Mouse (Mus musculus) midbrain, embryonic 13.5 days (tissue): ENCODE results near the gene Ccser1. TPM values are rescaled to one million over a fixed set of nuclear protein-coding genes. Genes with fewer than 3 reads are reported as not detected.

ENCODE experiments used
- ATAC-seq: fragments of 200-750 bp; cut with Nextera tagmentation; 2 replicates; pipeline ENCODE4 v1.8.0; 2017; ENCODE audit warnings: mild to moderate bottlenecking, moderate TSS enrichment, moderate library complexity
- H3K27ac ChIP-seq: fragments of 300-500 bp; sonication (generic); 2 replicates; pipeline ENCODE4 v1.5.1; 2015; ENCODE audit warnings: inconsistent platforms, mild to moderate bottlenecking, moderate library complexity
- H3K27me3 ChIP-seq: fragments of 300-500 bp; sonication (generic); 2 replicates; pipeline ENCODE4 v1.6.1; 2015; ENCODE audit warnings: mild to moderate bottlenecking, inconsistent platforms
- H3K36me3 ChIP-seq: fragments of 300-500 bp; sonication (generic); 2 replicates; pipeline ENCODE4 v1.6.1; 2015; ENCODE audit warnings: mild to moderate bottlenecking, inconsistent platforms
- H3K4me1 ChIP-seq: fragments of 300-500 bp; sonication (generic); replicated peaks from 2 replicates; pipeline ENCODE4 v1.6.1; 2015; ENCODE audit warnings: inconsistent platforms
- H3K4me2 ChIP-seq: fragments of 300-500 bp; sonication (generic); replicated peaks from 2 replicates; pipeline ENCODE4 v1.6.1; 2015; ENCODE audit warnings: moderate library complexity, mild to moderate bottlenecking, inconsistent platforms
- H3K4me3 ChIP-seq: fragments of 300-500 bp; sonication (generic); replicated peaks from 2 replicates; pipeline ENCODE4 v1.5.1; 2015; ENCODE audit warnings: mild to moderate bottlenecking, inconsistent platforms
- H3K9ac ChIP-seq: fragments of 300-500 bp; sonication (generic); replicated peaks from 2 replicates; pipeline ENCODE4 v1.6.1; 2015; ENCODE audit warnings: mild to moderate bottlenecking, inconsistent platforms
- H3K9me3 ChIP-seq: fragments of 300-500 bp; sonication (generic); 2 replicates; pipeline ENCODE4 v1.6.1; 2016; ENCODE audit warnings: mild to moderate bottlenecking, inconsistent platforms
- WGBS: fragments of 180-500 bp; shearing (Covaris S2); methylation state at CpG from one replicate; pipeline ENCODE4 v1.1.7; 2015; 5-methylcytosine and 5-hydroxymethylcytosine counted together
- polyA plus RNA-seq: library from polyadenylated mRNA; unstranded; fragments of >200 nt; fragmentation: Nextera tagmentation; extraction: Ambion mirVana; gene quantifications from 2 replicates; pipeline ENCODE4 v1.2.1, GENCODE M21; 2015

Ccser1 gene
- polyA plus RNA-seq, 1 experiment from 2014 or later = 19.7 TPM

GRCm38 (mm10) chr6:61515310-61515709 lies 335.2 kb downstream of the Ccser1 start:
- no peaks in the 10 kb centered on the region for H3K27me3 ChIP-seq
- no peaks in the 10 kb centered on the region for H3K4me1 ChIP-seq
- H3K9me3 ChIP-seq = no peaks in the 10 kb centered on the region
- H3K36me3 ChIP-seq = no peaks in the 10 kb centered on the region
- ATAC-seq = no peak
- no peak overlapping the region for H3K9ac ChIP-seq
- whole genome bisulfite sequencing = 85% methylated on average over 2 of the region's 2 CpGs
- H3K4me3 ChIP-seq = no peak overlapping the region
- no peak overlapping the region for H3K27ac ChIP-seq
- H3K4me2 ChIP-seq = no peak overlapping the region

- 0 out of 2 replicates have a peak, but pooled peaks cover 4% of the 10 kb centered on the region for H3K4me1 ChIP-seq
- 0 out of 2 replicates have a peak, but pooled peaks have one; percentile 48 for ATAC-seq
- WGBS = 81% methylated on average over 2 of the region's 2 CpGs
- H3K4me2 ChIP-seq = no peak overlapping the region
- H3K4me3 ChIP-seq = no peak overlapping the region
- no peaks in the 10 kb centered on the region for H3K9me3 ChIP-seq
- H3K9ac ChIP-seq = no peak overlapping the region
- H3K36me3 ChIP-seq = no peaks in the 10 kb centered on the region
- no peak overlapping the region for H3K27ac ChIP-seq
- no peaks in the 10 kb centered on the region for H3K27me3 ChIP-seq
Observed at GRCm38 (mm10) chr6:61521587-61521986, 341.5 kb downstream of the Ccser1 start.

GRCm38 (mm10) chr6:61522108-61522507 lies 342.0 kb downstream of the Ccser1 start:
- WGBS = 45% methylated on average over 3 of the region's 3 CpGs
- Histone ChIP-seq H3K4me1 (0 out of 2 replicates have a peak, but pooled peaks cover 4% of the 10 kb centered on the region), H3K9me3 (no peaks in the 10 kb centered on the region), H3K36me3 (no peaks in the 10 kb centered on the region), H3K9ac (no peak overlapping the region), H3K4me2 (no peak overlapping the region), H3K27me3 (no peaks in the 10 kb centered on the region), H3K27ac (no peak overlapping the region), H3K4me3 (no peak overlapping the region)
- ATAC-seq = 0 out of 2 replicates have a peak, but pooled peaks have one; percentile 50

- Histone ChIP-seq H3K27me3 (no peaks in the 10 kb centered on the region), H3K9me3 (no peaks in the 10 kb centered on the region), H3K4me1 (0 out of 2 replicates have a peak, but pooled peaks cover 4% of the 10 kb centered on the region), H3K4me2 (no peak overlapping the region), H3K36me3 (no peaks in the 10 kb centered on the region), H3K27ac (no peak overlapping the region), H3K9ac (no peak overlapping the region), H3K4me3 (no peak overlapping the region)
- WGBS = 54% methylated on average over 14 of the region's 14 CpGs
- no peak for ATAC-seq
Observed at GRCm38 (mm10) chr6:61523748-61524493, 343.8 kb downstream of the Ccser1 start.

- no peak overlapping the region for H3K4me3 ChIP-seq
- no peak overlapping the region for H3K4me2 ChIP-seq
- H3K27ac ChIP-seq = no peak overlapping the region
- peaks cover 12% of the 10 kb centered on the region for H3K4me1 ChIP-seq
- no peaks in the 10 kb centered on the region for H3K9me3 ChIP-seq
- no peak overlapping the region for H3K9ac ChIP-seq
- H3K36me3 ChIP-seq = no peaks in the 10 kb centered on the region
- H3K27me3 ChIP-seq = no peaks in the 10 kb centered on the region
- no peak; the same call in 1 of the 2 replicates for ATAC-seq
Observed at GRCm38 (mm10) chr6:61540732-61541131, 360.6 kb downstream of the Ccser1 start.

GRCm38 (mm10) chr6:61543459-61544044 lies 363.4 kb downstream of the Ccser1 start:
- H3K4me2 ChIP-seq = peak overlapping the region; percentile 36

GRCm38 (mm10) chr6:61567551-61567950 lies 387.4 kb downstream of the Ccser1 start:
- Histone ChIP-seq H3K36me3 (no peaks in the 10 kb centered on the region), H3K27me3 (no peaks in the 10 kb centered on the region), H3K4me3 (no peak overlapping the region), H3K4me2 (no peak overlapping the region), H3K9ac (no peak overlapping the region), H3K4me1 (no peaks in the 10 kb centered on the region), H3K9me3 (no peaks in the 10 kb centered on the region), H3K27ac (no peak overlapping the region)
- WGBS = 63% methylated on average over 2 of the region's 2 CpGs
- no peak for ATAC-seq

More at GRCm38 (mm10) chr6:61543459-61544044, 363.4 kb downstream of the Ccser1 start:
- peaks cover 12% of the 10 kb centered on the region for H3K4me1 ChIP-seq
- H3K9me3 ChIP-seq = no peaks in the 10 kb centered on the region
- H3K27ac ChIP-seq = no peak overlapping the region
- H3K9ac ChIP-seq = no peak overlapping the region
- ATAC-seq = peak; percentile 83
- no peaks in the 10 kb centered on the region for H3K27me3 ChIP-seq
- H3K36me3 ChIP-seq = no peaks in the 10 kb centered on the region
- H3K4me3 ChIP-seq = peak overlapping the region; percentile 23
- WGBS = 23% methylated on average over 7 of the region's 7 CpGs

GRCm38 (mm10) chr6:61567967-61568366 lies 387.8 kb downstream of the Ccser1 start:
- Histone ChIP-seq H3K9me3 (no peaks in the 10 kb centered on the region), H3K36me3 (no peaks in the 10 kb centered on the region), H3K4me2 (no peak overlapping the region), H3K27ac (no peak overlapping the region), H3K9ac (no peak overlapping the region), H3K4me1 (no peaks in the 10 kb centered on the region), H3K4me3 (no peak overlapping the region), H3K27me3 (no peaks in the 10 kb centered on the region)
- 90% methylated on average over 8 of the region's 8 CpGs for WGBS
- no peak for ATAC-seq

- Histone ChIP-seq H3K27me3 (no peaks in the 10 kb centered on the region), H3K9ac (no peak overlapping the region), H3K4me3 (no peak overlapping the region), H3K4me2 (no peak overlapping the region), H3K27ac (no peak overlapping the region), H3K4me1 (no peaks in the 10 kb centered on the region), H3K9me3 (no peaks in the 10 kb centered on the region), H3K36me3 (no peaks in the 10 kb centered on the region)
- no peak for ATAC-seq
Observed at GRCm38 (mm10) chr6:61581696-61582095, 401.6 kb downstream of the Ccser1 start.

GRCm38 (mm10) chr6:61588999-61589398 lies 408.9 kb downstream of the Ccser1 start:
- Histone ChIP-seq H3K27me3 (no peaks in the 10 kb centered on the region), H3K4me1 (no peaks in the 10 kb centered on the region), H3K4me2 (no peak overlapping the region), H3K9me3 (no peaks in the 10 kb centered on the region), H3K4me3 (no peak overlapping the region), H3K27ac (no peak overlapping the region), H3K36me3 (no peaks in the 10 kb centered on the region), H3K9ac (no peak overlapping the region)
- no peak for ATAC-seq
- 74% methylated on average over 2 of the region's 2 CpGs for WGBS

GRCm38 (mm10) chr6:61601911-61602310 lies 421.8 kb downstream of the Ccser1 start:
- no peak overlapping the region for H3K4me2 ChIP-seq
- H3K9ac ChIP-seq = no peak overlapping the region
- H3K27me3 ChIP-seq = peaks cover 16% of the 10 kb centered on the region
- no peak overlapping the region for H3K4me3 ChIP-seq
- no peaks in the 10 kb centered on the region for H3K9me3 ChIP-seq
- 26% methylated on average over 5 of the region's 5 CpGs for WGBS
- H3K27ac ChIP-seq = no peak overlapping the region
- no peaks in the 10 kb centered on the region for H3K36me3 ChIP-seq
- no peaks in the 10 kb centered on the region for H3K4me1 ChIP-seq
- peak; percentile 82 for ATAC-seq

- Histone ChIP-seq H3K36me3 (no peaks in the 10 kb centered on the region), H3K4me1 (no peaks in the 10 kb centered on the region), H3K9ac (no peak overlapping the region), H3K4me2 (no peak overlapping the region), H3K27ac (no peak overlapping the region), H3K9me3 (no peaks in the 10 kb centered on the region), H3K4me3 (no peak overlapping the region), H3K27me3 (no peaks in the 10 kb centered on the region)
- no peak for ATAC-seq
- 77% methylated on average over 4 of the region's 4 CpGs for WGBS
Observed at GRCm38 (mm10) chr6:61614920-61615319, 434.8 kb downstream of the Ccser1 start.
